Mouse (Mus musculus): ENCODE measurements around the gene Slc8a1.

DNA sequence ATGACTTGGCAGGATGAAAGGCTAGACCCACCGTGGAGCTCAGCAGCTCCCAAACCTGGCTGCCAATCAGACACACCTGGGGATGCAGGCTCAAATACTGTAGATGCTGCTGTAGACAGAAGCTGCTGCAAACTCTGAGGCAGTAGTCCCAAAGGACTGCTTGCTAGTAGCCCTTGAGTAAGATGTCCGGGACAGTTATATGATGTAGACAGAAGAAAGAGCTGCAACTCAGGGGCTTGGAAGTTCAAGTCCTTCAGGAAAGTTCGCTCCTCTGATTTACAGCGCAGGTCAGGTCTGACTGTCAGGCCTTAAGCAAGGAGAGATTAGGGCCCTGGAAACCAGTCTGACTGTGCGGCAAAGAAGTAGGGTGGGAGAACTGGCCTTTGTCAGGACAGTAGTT, 66.9 kb downstream of the Slc8a1 start:
- TF ChIP-seq CTCF (IDR thresholded peaks at IDR 0.05; ENCODE audit: low read depth): no peak
- no peak for TF ChIP-seq EP300 (IDR thresholded peaks at IDR 0.05; ENCODE audit: low read depth)

All from heart, postnatal 0 days (tissue).